Mouse (Mus musculus): Measurements from ENCODE around the gene Gucd1.
"Not testable (repeated sequence)": the region's sequence is repeated elsewhere in the genome, so short reads cannot be mapped to it uniquely, and the experiment has no call there.

Gucd1 gene

DNA sequence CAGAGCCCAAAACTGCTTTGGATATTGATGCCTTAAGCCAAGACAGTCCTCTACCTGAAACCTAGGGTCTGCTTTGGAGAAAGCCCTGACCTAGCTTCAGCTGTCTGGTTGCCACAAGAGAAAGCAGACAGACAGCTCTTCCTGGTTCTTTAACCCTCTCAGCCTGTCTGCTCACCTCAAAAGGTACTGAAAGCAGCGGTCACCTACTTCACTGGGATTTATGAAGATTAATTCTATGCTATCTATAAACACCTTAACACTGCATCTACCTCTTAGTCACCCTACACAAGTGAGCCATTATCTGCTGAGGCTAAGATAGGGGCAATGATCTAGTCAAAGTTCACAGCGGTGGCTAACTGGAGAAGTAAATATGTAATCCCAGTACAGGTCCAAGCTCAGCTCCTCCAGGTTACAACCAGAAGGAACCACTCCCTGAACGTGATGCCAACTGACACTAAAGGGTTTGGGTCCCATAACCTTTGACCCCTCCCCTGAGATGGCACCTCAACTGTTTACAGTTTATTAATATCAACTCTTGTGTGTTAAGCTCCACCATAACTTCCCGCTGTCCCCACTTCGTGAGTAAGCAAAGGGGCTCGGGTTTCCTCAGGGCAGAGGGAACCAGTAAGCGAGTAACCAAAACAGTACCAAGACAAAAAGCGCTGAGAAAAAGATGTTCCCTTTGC, 1.6 kb downstream of the Gucd1 start:
- ChIA-PET CTCF (interaction anchor here in 2 of 4 experiments (0.6 kb wide), 2 partner anchors 85 to 337 kb away, joined by 6 to 7 read pairs; no protein-coding TSS in a partner anchor), POLR2A (interaction anchor here in 2 of 4 experiments (0.6 to 2.0 kb wide), 10 partner anchors 9 to 945 kb away, joined by 3 to 8 read pairs (median 5); partner anchors contain the start of genes Ddt (in 1 of the 2) and Mmp11 (in 1 of the 2))

DNA sequence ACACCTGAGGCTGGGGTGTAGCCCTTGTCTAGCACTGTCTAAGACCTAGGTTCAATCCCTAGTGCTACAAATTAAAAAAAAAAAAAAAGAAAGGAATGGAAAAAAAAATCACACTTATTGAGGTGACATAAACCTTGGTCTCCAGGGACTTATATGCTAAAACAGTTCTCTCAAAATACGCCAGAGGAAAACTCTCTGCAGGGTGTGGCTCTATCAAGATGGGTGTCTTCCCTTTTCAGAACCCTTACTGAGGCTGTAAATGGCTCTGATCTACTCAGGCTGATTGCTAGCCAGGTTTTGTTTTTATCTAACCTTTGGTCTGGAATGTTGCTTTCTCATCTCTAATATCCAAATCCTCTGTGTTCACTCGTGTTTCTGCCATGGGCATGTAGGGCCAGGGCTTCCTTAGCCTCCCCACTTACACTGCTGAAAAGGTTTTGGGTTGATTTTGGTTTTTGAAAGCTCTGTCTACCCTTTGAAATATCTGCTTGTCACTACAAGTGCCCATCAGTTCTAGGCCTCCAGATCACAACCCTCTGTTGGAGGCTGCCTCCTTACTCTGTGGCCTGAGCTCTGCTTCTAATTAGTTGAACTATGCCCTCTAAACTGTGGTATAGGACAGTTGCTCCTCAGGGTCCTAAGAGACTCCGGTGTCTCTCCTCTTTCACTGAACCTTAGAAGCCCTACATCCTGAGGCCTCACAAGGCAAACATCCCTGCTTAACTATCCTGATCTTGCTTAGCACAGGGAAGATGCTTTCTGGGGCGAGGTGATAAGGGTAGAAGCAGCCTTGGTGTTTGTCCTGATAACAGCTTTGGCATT, 2.3 kb downstream of the Gucd1 start:
- ChIA-PET CTCF (interaction anchor here in 1 of 4 experiments (0.6 kb wide), 1 partner anchor 86 kb away, joined by 7 read pairs; no protein-coding TSS in a partner anchor), POLR2A (interaction anchor here in 2 of 4 experiments (0.6 to 1.7 kb wide), 6 partner anchors 10 to 946 kb away, joined by 3 to 6 read pairs (median 4); partner anchors contain the start of gene Specc1l (in 1 of the 2))

DNA sequence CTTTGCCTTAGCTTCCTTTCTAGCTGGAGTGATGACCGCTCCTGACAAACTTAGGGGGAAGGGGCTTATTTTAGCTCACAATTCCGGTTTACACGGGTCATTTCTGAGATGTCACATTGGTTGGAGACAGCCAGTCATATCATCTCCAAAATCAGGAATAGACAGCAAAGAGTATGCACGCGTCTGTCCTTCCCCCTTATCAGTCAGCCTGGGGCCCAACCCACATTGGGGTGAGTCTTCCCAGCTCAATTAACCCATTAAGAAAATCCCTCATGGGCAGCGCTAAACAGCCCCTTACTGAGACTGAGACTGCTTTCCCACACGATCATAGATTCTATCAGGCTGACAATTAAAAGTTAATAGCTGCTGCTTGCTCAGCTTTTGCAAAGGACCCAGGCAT, 3.4 kb downstream of the Gucd1 start:
- ChIA-PET POLR2A (interaction anchor here in 2 of 4 experiments (0.6 to 1.1 kb wide), 2 partner anchors 303 to 343 kb away, joined by 3 read pairs; partner anchors contain the start of gene Specc1l (in 1 of the 2)), CTCF (no interaction called here)

DNA sequence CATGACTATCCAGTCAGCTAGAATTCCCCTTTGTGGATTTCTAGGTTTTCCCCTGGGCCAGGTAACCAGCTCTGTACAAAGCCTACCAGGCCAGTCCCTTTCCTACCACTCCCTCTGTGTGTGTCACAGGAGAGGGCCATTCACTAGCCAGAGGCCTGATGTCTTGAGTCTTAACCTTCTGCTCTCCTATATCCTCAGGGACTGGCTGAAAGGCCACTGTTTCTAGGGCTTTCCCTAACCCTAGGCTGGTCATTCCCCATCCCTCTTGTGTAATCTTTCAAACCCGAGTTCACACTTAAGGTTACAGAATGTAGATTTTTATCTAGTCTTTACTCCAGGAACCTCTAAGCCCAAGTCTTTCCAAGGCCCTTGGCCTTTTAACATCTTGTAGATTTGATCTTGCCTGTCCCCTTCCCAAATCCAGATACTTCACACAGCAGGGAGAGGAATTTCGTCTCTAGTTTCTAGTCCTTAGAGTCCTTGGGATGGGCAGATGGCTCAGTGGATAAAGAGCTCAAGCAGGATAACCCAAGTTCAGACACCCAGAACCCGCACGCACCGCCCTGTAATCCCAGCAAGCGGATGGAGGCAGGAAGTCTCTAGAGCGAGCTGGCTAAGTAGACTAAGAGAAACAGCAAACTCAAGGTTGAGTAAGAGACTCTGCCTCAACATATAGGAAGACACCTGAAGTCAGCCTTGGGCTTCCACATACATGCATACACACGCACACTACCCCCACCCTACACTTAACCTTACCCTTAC, 4.3 kb downstream of the Gucd1 start:
- POLR2A ChIA-PET = interaction anchor here in 3 of 4 experiments (0.5 to 0.7 kb wide), 5 partner anchors 8 to 716 kb away, joined by 3 to 13 read pairs (median 3); no protein-coding TSS in a partner anchor
- CTCF ChIA-PET = interaction anchor here in 2 of 4 experiments (0.5 to 0.7 kb wide), 2 partner anchors 82 to 308 kb away, joined by 3 to 4 read pairs; no protein-coding TSS in a partner anchor

DNA sequence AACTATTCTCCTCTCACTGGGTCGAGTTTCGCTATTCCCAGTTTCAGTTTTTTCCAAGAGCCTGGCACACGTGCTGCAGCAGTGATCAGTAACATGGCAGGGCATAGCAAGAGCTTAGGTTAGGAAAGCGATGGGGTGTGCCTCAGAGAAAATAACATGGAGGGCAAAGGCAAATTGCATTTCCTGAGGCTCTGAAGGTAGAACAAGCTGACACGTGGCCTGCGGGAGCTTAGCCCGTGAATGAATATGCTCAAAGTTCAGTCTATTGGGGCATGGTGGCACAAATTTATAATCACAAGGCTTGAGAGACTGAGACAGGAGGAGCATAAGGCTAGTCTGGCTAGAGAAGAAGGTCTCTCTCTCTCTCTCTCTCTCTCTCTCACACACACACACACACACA, 5.0 kb downstream of the Gucd1 start:
- CTCF ChIA-PET = interaction anchor here in 1 of 4 experiments (0.5 kb wide), 1 partner anchor 81 kb away, joined by 4 read pairs; no protein-coding TSS in a partner anchor
- POLR2A ChIA-PET = interaction anchor here in 3 of 4 experiments (0.5 to 1.7 kb wide), 9 partner anchors 9 to 716 kb away, joined by 3 to 13 read pairs (median 3); partner anchors contain the start of gene Gstt2 (in 1 of the 3)

DNA sequence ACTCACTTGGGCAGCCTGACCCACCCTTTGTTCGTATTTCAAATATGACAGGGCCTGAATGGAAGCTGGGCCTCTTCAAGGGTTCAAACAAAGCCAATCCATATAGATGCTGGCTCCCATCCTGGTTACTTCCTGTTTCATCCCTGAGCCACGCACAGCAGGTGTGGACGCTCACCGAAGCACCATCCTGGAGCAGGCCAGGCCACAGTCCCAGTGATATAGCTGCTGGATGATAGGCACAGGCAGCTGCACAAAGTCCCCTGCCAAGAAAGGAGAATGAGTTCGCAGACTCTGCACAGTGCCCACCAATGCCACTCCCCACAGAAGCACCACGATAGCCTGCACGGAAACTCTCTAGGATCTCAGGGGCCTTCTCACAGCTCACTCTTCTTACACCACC, 5.9 kb downstream of the Gucd1 start:
- CTCF ChIA-PET = no interaction called here
- POLR2A ChIA-PET = interaction anchor here in 2 of 4 experiments (0.7 to 1.7 kb wide), 4 partner anchors 13 to 325 kb away, joined by 3 to 5 read pairs (median 4); partner anchors contain the start of gene Gstt2 (in 1 of the 2)

DNA sequence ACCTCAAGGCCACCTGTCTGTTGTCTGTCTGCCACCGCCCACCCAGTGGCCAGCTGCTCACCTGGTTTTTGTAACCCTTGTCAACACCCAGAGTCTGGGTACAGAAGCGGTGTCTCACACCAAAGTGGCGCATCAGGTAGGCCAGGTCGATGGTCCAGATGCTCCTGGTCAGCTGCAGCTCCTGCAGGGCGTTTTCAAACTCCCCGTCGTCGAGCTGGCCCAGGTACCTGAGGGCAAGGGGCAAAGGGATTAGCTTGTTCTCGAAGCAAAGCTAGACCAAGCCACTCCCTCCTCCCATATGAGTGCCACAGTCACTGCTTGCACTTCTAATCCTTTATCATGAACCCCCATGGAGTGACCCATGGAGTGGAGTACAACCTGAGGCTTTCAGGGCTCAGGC, 6.7 kb downstream of the Gucd1 start:
- CTCF ChIA-PET = no interaction called here
- POLR2A ChIA-PET = interaction anchor here in 1 of 4 experiments (1.7 kb wide), 1 partner anchor 326 kb away, joined by 5 read pairs; the partner anchor contains the start of gene Gstt2

DNA sequence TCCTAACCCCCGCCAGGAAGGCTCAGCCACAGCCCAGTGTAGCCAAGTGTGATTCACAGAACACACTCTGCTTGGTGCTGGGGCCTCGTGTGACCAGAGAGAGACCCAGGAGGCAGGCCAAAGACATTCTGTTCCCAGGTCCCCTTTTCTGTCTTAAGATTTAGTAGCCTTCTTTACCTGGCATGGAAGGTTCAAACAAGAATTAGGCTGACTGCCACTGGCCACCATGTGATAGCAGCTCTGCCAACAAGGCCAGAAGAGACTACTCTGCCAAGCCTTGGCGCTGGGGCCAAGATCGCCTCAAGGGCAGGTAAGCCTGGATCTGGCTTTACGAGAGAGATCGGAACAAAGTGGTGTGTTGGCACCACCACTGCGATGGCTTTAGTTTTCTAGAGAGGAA, 7.3 kb downstream of the Gucd1 start:
- POLR2A ChIA-PET = interaction anchor here in 1 of 4 experiments (0.5 kb wide), 1 partner anchor 124 kb away, joined by 3 read pairs; no protein-coding TSS in a partner anchor
- CTCF ChIA-PET = interaction anchor here in 1 of 4 experiments (0.6 kb wide), 1 partner anchor 54 kb away, joined by 3 read pairs; no protein-coding TSS in a partner anchor

DNA sequence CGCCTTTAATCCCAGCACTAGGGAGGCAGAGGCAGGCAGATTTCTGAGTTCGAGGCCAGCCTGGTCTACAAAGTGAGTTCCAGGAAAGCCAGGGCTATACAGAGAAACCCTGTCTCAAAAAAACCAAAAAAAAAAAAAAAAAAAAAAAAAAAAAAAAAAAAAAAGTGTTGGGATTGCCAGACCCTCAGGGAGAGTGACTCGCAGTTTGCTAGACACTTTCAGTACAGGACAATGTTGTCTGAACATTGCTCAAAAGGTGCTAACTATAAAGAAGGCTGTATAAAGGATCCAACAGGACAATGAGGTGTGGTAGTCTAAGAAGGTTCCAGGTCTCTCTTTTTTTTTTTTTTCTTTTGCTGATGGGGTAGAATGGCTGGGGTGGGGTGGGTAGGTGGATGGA, 11.8 kb downstream of the Gucd1 start:
- CTCF ChIA-PET = not testable (repeated sequence)
- POLR2A ChIA-PET = interaction anchor here in 1 of 4 experiments (0.9 kb wide), 1 partner anchor 11 kb away, joined by 3 read pairs; the partner anchor contains the start of gene Snrpd3

DNA sequence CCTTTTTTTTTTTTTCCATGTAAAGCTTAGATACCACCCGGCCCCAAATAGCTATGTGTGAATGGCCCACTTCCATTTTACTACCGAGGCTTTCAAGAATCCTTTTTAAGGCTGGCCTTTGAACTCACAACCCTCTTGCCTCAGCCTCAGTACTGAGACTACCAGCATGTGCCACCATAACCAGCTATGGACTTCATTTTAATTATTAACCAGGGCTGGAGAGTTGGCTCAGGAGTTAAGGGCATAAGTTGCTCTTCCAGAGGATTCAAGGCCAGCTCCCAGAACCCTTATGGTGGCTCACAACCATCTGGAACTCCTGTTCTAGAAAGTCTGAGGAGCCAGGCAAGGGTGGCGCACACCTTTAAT, 12.7 kb downstream of the Gucd1 start:
- ChIA-PET POLR2A (interaction anchor here in 1 of 4 experiments (0.6 kb wide), 1 partner anchor 278 kb away, joined by 3 read pairs; no protein-coding TSS in a partner anchor), CTCF (interaction anchor here in 1 of 4 experiments (0.7 kb wide), 2 partner anchors 13 to 1158 kb away, joined by 3 read pairs; no protein-coding TSS in a partner anchor)

DNA sequence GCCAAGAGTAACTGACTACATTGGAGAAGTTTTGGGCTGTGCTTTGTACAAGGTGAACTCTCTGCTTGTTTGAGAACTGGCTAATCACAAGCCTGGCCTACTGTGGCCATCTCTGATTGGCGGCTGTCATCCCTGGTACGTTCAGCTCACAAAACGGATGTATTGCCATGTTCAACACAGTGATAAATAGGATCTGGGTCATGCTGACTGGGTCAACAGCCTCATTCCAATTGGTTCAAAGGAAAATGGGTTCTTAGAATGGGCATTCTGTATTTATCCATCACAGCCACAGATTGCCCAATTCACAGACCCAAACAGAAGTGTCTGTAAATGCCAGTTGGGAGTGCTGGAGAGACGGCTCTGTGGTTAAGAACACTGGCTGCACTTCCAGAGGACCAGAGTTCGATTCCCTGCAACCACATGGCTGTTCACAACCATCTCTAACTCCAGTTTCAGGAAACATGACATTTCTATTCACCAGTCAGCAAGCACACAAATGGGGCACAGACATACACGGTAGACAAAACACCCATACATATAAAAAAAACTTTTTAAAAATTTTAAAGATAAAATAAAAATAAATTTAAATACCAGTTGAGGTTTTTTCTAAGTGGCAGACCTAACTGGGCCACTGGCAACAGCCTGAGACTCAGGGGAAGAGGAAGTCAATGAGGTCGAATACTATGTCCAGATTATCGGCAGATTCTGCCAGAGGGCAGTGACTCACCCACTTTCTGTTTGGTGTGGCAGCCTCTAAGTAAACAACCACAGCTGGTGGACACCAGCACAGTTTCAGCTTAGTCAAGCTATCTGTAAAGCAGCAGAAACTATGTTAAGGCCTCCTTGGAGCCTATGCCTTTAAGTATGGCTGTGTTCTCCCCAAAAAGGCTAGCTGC, 13.3 kb downstream of the Gucd1 start:
- ChIA-PET POLR2A (interaction anchor here in 1 of 4 experiments (0.6 kb wide), 1 partner anchor 278 kb away, joined by 3 read pairs; no protein-coding TSS in a partner anchor), CTCF (interaction anchor here in 1 of 4 experiments (0.7 kb wide), 2 partner anchors 13 to 1159 kb away, joined by 3 read pairs; no protein-coding TSS in a partner anchor)

DNA sequence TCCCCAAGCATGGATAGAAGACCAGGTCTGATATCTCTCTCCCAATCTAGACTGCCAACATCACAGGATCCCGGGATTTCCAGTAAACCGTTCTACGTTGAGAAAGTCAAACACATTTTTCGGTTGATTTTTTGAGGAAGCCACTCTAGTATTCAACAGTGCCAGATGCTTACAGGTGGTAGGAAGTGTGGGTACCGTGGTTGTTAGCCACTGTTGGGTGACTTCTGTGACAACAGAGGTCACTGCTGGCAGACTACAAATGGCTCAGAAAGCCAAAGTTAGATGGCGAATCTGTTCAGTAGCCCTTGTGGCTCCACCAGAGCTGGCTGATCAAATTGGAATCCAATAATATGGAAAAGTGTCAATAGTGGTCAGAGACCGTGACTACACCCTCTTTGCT, 14.1 kb downstream of the Gucd1 start:
- ChIA-PET CTCF (no interaction called here), POLR2A (no interaction called here)

DNA sequence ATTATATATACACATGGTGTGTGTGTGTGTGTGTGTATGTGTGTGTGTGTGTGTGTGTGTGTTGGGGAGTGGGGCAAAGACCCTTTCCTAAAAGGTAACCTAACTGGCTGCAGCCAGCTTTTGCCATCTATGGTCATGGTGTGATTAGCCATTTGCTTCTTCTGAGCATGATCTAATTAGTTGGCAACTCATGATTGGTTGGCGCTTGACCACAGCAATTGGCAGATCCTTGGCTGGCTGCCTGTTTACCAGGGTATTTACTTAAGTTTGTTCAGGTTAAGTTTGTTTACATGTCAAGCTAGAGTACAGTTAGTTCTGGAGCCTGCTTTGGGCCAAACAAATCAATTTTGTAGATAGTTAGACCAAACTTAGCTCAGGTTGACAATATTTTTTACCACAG, 16.1 kb downstream of the Gucd1 start:
- POLR2A ChIA-PET = interaction anchor here in 2 of 4 experiments (0.7 to 1.1 kb wide), 2 partner anchors 29 to 36 kb away, joined by 3 read pairs; no protein-coding TSS in a partner anchor
- CTCF ChIA-PET = interaction anchor here in 1 of 4 experiments (0.7 kb wide), 1 partner anchor 222 kb away, joined by 3 read pairs; no protein-coding TSS in a partner anchor

DNA sequence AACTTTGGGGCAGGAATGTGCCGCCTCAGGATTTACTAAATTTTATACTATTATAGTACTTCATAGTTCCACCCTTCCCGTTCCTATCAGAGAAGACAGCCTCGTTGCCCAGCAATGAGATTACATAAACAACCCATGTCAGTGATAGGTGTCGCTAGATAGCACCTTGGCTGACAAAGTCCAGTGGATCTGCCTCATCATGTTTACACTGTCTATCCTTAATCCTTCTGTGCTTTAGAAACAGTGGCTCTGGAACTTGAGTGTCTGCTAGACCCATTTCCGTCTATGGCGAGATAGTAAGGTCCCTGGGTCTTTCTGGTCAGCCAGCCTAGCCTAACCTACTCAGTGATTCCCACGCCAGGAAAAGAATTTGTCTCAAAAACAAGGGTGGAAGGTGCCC, 17.4 kb downstream of the Gucd1 start:
- POLR2A ChIA-PET = no interaction called here
- CTCF ChIA-PET = interaction anchor here in 1 of 4 experiments (0.7 kb wide), 1 partner anchor 62 kb away, joined by 4 read pairs; no protein-coding TSS in a partner anchor

DNA sequence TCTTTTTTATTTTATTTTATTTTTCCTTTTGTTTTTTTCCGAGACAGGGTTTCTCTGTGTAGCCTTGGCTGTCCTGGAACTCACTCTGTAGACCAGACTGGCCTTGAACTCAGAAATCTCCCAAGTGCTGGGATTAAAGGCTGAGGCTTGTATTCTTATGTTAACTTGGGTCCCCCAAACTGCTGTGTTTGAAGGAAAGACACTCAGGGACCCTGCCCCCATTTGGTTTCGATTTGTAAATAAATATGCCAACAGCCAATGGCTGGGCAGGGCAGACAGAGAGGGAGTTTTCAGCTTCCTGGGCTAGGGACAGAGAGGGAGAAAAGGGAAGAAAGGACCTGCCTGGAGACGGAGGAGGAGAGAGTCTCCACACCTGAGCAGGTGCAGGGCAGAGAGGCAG, 18.0 kb downstream of the Gucd1 start:
- POLR2A ChIA-PET = interaction anchor here in 1 of 4 experiments (0.7 kb wide), 1 partner anchor 332 kb away, joined by 3 read pairs; no protein-coding TSS in a partner anchor
- CTCF ChIA-PET = interaction anchor here in 1 of 4 experiments (0.6 kb wide), 1 partner anchor 504 kb away, joined by 3 read pairs; no protein-coding TSS in a partner anchor

DNA sequence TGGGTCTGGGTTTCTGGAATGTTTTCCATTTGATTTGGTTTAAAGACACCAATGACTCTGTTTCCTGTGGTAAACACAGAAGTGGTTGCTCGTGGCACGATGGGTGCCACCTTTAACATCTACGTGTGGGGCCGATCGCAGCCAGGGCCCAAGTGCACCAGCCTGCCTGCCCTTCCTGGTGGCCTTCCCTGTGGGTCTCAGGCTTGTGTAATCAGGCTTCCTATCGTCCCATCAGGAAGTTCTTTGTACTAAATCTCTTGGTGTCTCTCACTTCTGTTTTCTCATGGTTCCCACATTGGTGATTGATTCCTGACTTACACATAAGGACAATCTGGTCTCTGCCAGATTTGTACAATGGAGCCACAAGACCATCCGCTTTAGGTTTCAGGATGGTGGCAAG, 18.6 kb downstream of the Gucd1 start:
- ChIA-PET CTCF (interaction anchor here in 1 of 4 experiments (0.6 kb wide), 1 partner anchor 58 kb away, joined by 5 read pairs; no protein-coding TSS in a partner anchor), POLR2A (interaction anchor here in 2 of 4 experiments (1.0 to 1.2 kb wide), 4 partner anchors 9 to 53 kb away, joined by 3 to 4 read pairs (median 4); no protein-coding TSS in a partner anchor)
